14 mouse cellular contexts compared by ENCODE assay signal in genomic region chr19:34521978-34522377, GRCm38 (mm10).
"Had no signal": no experiment of that assay in that cellular context is flagged by ENCODE, and none has a peak within 500 bp of the region (broad histone marks: within the 10 kb centered on the region; RNA-seq: fewer than 3 reads in every experiment).

No protein-coding gene starts in this region.

- H3K27ac ChIP-seq: layer of hippocampus, adult 2 months; limb, embryonic 13.5 days; liver, embryonic 12.5 days; lung, embryonic 15.5 days; midbrain, embryonic 12.5 days; stomach, embryonic 15.5 days had no signal

- DNase-seq: kidney, postnatal 10 days; kidney, postnatal 4 days; left cerebral cortex, postnatal 4 days; lung, postnatal 14 days; right cerebral cortex, postnatal 14 days; thymus, postnatal 36 days had no signal

- H3K4me3 ChIP-seq: layer of hippocampus, adult 2 months; limb, embryonic 13.5 days; liver, embryonic 12.5 days; lung, embryonic 15.5 days; midbrain, embryonic 12.5 days; stomach, embryonic 15.5 days had no signal

- ATAC-seq: intestine, embryonic 16.5 days; liver, embryonic 12.5 days; midbrain, embryonic 16.5 days had no signal

- H3K9me3 ChIP-seq: limb, embryonic 13.5 days; liver, embryonic 12.5 days; lung, embryonic 15.5 days; midbrain, embryonic 12.5 days; stomach, embryonic 15.5 days had no signal

- H3K27me3 ChIP-seq: limb, embryonic 13.5 days; liver, embryonic 12.5 days; lung, embryonic 15.5 days; midbrain, embryonic 12.5 days; stomach, embryonic 15.5 days had no signal

- H3K9ac ChIP-seq: limb, embryonic 13.5 days; liver, embryonic 12.5 days; lung, embryonic 15.5 days; midbrain, embryonic 12.5 days; stomach, embryonic 15.5 days had no signal
